Mouse (Mus musculus) CD8-positive naive resting alpha-beta T cell, adult 2 months (primary cell): Measurements from ENCODE around the gene Vmn1r117.
"Not testable (repeated sequence)": the region's sequence is repeated elsewhere in the genome, so short reads cannot be mapped to it uniquely, and the experiment has no call there.

Source experiments
- DNase-seq, 2 experiments: peaks; one replicate each; pipeline ENCODE4 v3.0.0; 2022; ENCODE audit warnings: low read depth in 2 of 2, low spot score in 2 of 2

Vmn1r117 gene

DNA sequence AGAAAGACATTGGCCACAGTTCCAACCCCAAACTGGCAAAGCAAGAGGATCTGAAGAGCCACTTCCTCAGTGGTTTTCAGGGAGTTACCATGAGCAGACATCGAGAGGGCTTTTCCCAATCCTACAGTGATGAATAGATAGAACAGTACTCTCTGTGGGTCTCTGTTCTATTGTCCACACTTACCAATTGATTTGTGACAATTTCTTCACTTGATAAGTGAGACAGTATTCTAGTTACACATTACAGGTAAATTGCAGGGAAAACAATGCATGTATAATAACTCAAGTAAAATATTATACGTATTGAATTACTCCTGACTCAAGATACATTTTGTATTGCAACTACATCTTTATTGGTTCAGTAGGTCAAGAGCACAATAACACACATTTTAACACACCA is at the start of gene Vmn1r117:
TSS of gene Vmn1r117 (minus strand) at position 101 of the 400 bp plus-strand sequence.
- not testable (repeated sequence) for DNase-seq

GRCm38 (mm10) chr7:20912247-20912646 is 28.3 kb upstream of the Vmn1r117 start, which contains the start of gene Vmn1r118:
Gene Vmn1r118 (minus strand): TSS chr7:20912347.
- DNase-seq = not testable (repeated sequence)

GRCm38 (mm10) chr7:20871956-20872355 is 12.0 kb downstream of the Vmn1r117 start, which contains the start of gene Vmn1r116:
Gene Vmn1r116 (plus strand): TSS chr7:20872256.
- DNase-seq = not testable (repeated sequence)

DNA sequence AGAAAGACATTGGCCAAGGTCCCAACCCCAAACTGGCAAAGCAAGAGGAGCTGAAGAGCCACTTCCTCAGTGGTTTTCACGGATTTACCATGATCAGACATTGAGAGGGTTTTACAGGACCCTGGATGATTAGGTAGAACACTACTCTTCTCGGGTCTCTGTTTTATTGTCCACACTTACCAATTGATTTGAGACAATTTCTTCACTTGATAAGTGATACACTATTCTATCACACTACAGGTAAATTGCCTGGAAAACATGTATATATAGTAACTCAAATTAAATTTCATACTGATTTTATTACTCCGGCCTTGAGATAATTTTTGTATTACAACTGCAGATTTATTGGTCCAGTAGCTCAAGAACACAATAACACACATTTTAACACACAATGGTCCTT is 39.0 kb downstream of the Vmn1r117 start, which contains the start of gene Vmn1r115:
TSS of gene Vmn1r115 (minus strand) at position 101 of the 400 bp plus-strand sequence.
- DNase-seq = not testable (repeated sequence)
